Mouse (Mus musculus) neural tube, embryonic 14.5 days (tissue): Measurements from ENCODE around the gene Olfr967. TPM values are rescaled to one million over a fixed set of nuclear protein-coding genes. Genes with fewer than 3 reads are reported as not detected.

Experiments used
- ATAC-seq: fragments of 200-750 bp; cut with Nextera tagmentation; 2 replicates; pipeline ENCODE4 v1.8.0; 2017; ENCODE audit warnings: low read depth, mild to moderate bottlenecking, moderate TSS enrichment, moderate library complexity
- H3K27ac ChIP-seq: fragments of 300-500 bp; sonication (generic); 2 replicates; pipeline ENCODE4 v1.5.1; 2014; ENCODE audit warnings: low read depth, mild to moderate bottlenecking, control low read depth, low read length, moderate library complexity, mixed read lengths
- H3K27me3 ChIP-seq: fragments of 300-500 bp; sonication (generic); 2 replicates; pipeline ENCODE4 v1.6.1; 2014; ENCODE audit warnings: low read length; ENCODE audit not compliant: control insufficient read depth, insufficient read depth
- H3K36me3 ChIP-seq: fragments of 300-500 bp; sonication (generic); 2 replicates; pipeline ENCODE4 v1.6.1; 2014; ENCODE audit warnings: low read length, mixed read lengths; ENCODE audit not compliant: control insufficient read depth, insufficient read depth
- H3K4me1 ChIP-seq: fragments of 300-500 bp; sonication (generic); 2 replicates; pipeline ENCODE4 v1.6.1; 2014; ENCODE audit warnings: low read length; ENCODE audit not compliant: control insufficient read depth, insufficient read depth
- H3K4me2 ChIP-seq: fragments of 300-500 bp; sonication (generic); 2 replicates; pipeline ENCODE4 v1.6.1; 2014; ENCODE audit warnings: mild to moderate bottlenecking, low read depth, low read length, control low read depth
- H3K4me3 ChIP-seq: fragments of 300-500 bp; sonication (generic); 2 replicates; pipeline ENCODE4 v1.5.1; 2014; ENCODE audit warnings: low read depth, low read length, control low read depth, mixed read lengths
- H3K9ac ChIP-seq: fragments of 300-500 bp; sonication (generic); replicated peaks from 2 replicates; pipeline ENCODE4 v1.6.1; 2014; ENCODE audit warnings: low read depth, mild to moderate bottlenecking, control low read depth, low read length, mixed read lengths
- H3K9me3 ChIP-seq: fragments of 300-500 bp; sonication (generic); 2 replicates; pipeline ENCODE4 v1.6.1; 2016; ENCODE audit warnings: low read length; ENCODE audit not compliant: control insufficient read depth
- WGBS: fragments of 180-500 bp; shearing (Covaris S2); extraction: QIAGEN DNeasy Blood & Tissue Kit; methylation state at CpG from one replicate; pipeline ENCODE4 v1.1.7; 2014; 5-methylcytosine and 5-hydroxymethylcytosine counted together
- polyA plus RNA-seq: library from polyadenylated mRNA; unstranded; fragments of >200 nt; fragmentation: Nextera tagmentation; extraction: Ambion mirVana; gene quantifications from 2 replicates; pipeline ENCODE4 v1.2.1, GENCODE M21; 2014

Olfr967 gene
- polyA plus RNA-seq, 1 experiment from 2014 or later, result not detected

DNA sequence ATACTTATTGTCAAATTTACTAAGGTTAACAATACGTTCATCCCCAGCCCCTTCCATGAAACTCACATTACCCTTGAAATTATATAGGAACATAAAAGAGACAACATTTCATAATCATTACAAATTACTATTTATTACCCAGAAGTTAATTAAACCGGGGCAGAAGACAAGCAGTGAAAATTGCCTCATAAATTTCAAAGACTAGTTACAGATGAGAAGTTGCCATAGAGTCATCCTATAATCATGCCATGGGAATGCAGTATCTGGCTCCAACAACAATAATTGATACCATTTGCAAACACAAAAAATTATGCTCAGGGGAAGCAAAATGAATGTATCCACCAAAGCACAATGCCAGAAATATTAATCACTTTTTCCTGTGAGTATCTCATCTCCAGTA is 44.5 kb downstream of the Olfr967 start, which contains the start of gene Olfr969:
Olfr969 (plus strand) TSS at position 388 of the 400 bp plus-strand sequence.
- ATAC-seq, result peak; percentile 66; the same call in 1 of the 2 replicates
- H3K9ac ChIP-seq, result no peak within 1 kb of the TSS
- 46% methylated on average over 2 of the region's 2 CpGs for WGBS
- no peak within 1 kb of the TSS for H3K4me3 ChIP-seq
- no peaks in the 10 kb centered on the region for H3K9me3 ChIP-seq
- no peak within 1 kb of the TSS for H3K27ac ChIP-seq
- H3K4me2 ChIP-seq, result no peak within 1 kb of the TSS
- H3K27me3 ChIP-seq, result no peaks in the 10 kb centered on the region
- H3K36me3 ChIP-seq, result no peaks in the 10 kb centered on the region
- H3K4me1 ChIP-seq, result no peaks in the 10 kb centered on the region

Other genes starting within 250 kb of the Olfr967 start
- gene Olfr957, start 230.4 kb upstream of the Olfr967 start, polyA plus RNA-seq, result not detected in 2 replicates
- not detected in 2 replicates for gene Olfr958, start 192.2 kb upstream of the Olfr967 start, polyA plus RNA-seq
- gene Olfr959, start 170.7 kb upstream of the Olfr967 start, polyA plus RNA-seq, result not detected in 2 replicates
- gene AW551984, start 141.8 kb upstream of the Olfr967 start, polyA plus RNA-seq, result 141 and 199 TPM in 2 replicates
- not detected in 2 replicates for gene Olfr148, start 135.6 kb upstream of the Olfr967 start, polyA plus RNA-seq
- gene Olfr960, start 124.9 kb upstream of the Olfr967 start, polyA plus RNA-seq, result not detected in 2 replicates
- not detected in 2 replicates for gene Olfr961, start 101.2 kb upstream of the Olfr967 start, polyA plus RNA-seq
- not detected in 2 replicates for gene Olfr963, start 79.0 kb upstream of the Olfr967 start, polyA plus RNA-seq
- gene Olfr149, start 39.1 kb upstream of the Olfr967 start, polyA plus RNA-seq, result not detected in 2 replicates
- not detected in 2 replicates for gene Olfr965, start 34.9 kb upstream of the Olfr967 start, polyA plus RNA-seq
- not detected in 2 replicates for gene Olfr150, start 15.3 kb upstream of the Olfr967 start, polyA plus RNA-seq
- not detected in 2 replicates for gene Olfr968, start 37.0 kb downstream of the Olfr967 start, polyA plus RNA-seq
- gene Olfr969, start 44.7 kb downstream of the Olfr967 start, polyA plus RNA-seq, result not detected in 2 replicates
- gene Olfr970, start 62.6 kb downstream of the Olfr967 start, polyA plus RNA-seq, result not detected in 2 replicates
- not detected in 2 replicates for gene Olfr971, start 90.6 kb downstream of the Olfr967 start, polyA plus RNA-seq
- gene Olfr972, start 120.2 kb downstream of the Olfr967 start, polyA plus RNA-seq, result not detected in 2 replicates
- not detected in 2 replicates for gene Olfr229, start 161.1 kb downstream of the Olfr967 start, polyA plus RNA-seq
- not detected in 2 replicates for gene Olfr974, start 191.3 kb downstream of the Olfr967 start, polyA plus RNA-seq
- 0.09 TPM in 1 of 2 replicates, not detected in the other for gene Olfr975, start 205.8 kb downstream of the Olfr967 start, polyA plus RNA-seq
- gene Olfr976, start 214.9 kb downstream of the Olfr967 start, polyA plus RNA-seq, result not detected in 2 replicates
- not detected in 2 replicates for gene Olfr978, start 245.9 kb downstream of the Olfr967 start, polyA plus RNA-seq